ENCODE assay signal across 26 mouse cellular contexts in genomic region chr6:81756242-81756641, GRCm38 (mm10).
"Had no signal": no experiment of that assay in that cellular context is flagged by ENCODE, and none has a peak within 500 bp of the region (broad histone marks: within the 10 kb centered on the region; RNA-seq: fewer than 3 reads in every experiment).

No protein-coding gene starts in this region.

- H3K36me3 ChIP-seq: heart, embryonic 12.5 days; hindbrain, embryonic 10.5 days; hindbrain, embryonic 12.5 days; kidney, embryonic 15.5 days; limb, embryonic 13.5 days; limb, embryonic 15.5 days; liver, embryonic 12.5 days had no signal

- H3K4me3 ChIP-seq: gastrocnemius, adult 2 months; heart, adult 2 months; heart, embryonic 12.5 days; hindbrain, embryonic 10.5 days; hindbrain, embryonic 12.5 days; kidney, embryonic 15.5 days; limb, embryonic 13.5 days; limb, embryonic 15.5 days; liver, embryonic 12.5 days had no signal

- H3K4me2 ChIP-seq: heart, embryonic 12.5 days; hindbrain, embryonic 12.5 days; hindbrain, embryonic 14.5 days; kidney, embryonic 15.5 days; limb, embryonic 13.5 days; limb, embryonic 15.5 days; liver, embryonic 12.5 days had no signal

- H3K9ac ChIP-seq: heart, embryonic 12.5 days; hindbrain, embryonic 12.5 days; hindbrain, embryonic 14.5 days; kidney, embryonic 15.5 days; limb, embryonic 13.5 days; limb, embryonic 15.5 days; liver, embryonic 12.5 days; liver, embryonic 14.5 days had no signal

- H3K27me3 ChIP-seq: hindbrain, embryonic 12.5 days; kidney, embryonic 15.5 days; limb, embryonic 13.5 days; limb, embryonic 15.5 days; liver, embryonic 12.5 days had no signal

- H3K9me3 ChIP-seq: heart, embryonic 12.5 days; hindbrain, embryonic 10.5 days; hindbrain, embryonic 12.5 days; kidney, embryonic 15.5 days; limb, embryonic 13.5 days; limb, embryonic 15.5 days; liver, embryonic 12.5 days had no signal

- ATAC-seq: hindbrain, embryonic 16.5 days; inflammation-experienced regulatory T-cells, adult 6 months; intestine, postnatal 0 days; liver, embryonic 12.5 days had no signal

- H3K4me1 ChIP-seq: heart, embryonic 12.5 days; hindbrain, embryonic 10.5 days; kidney, embryonic 15.5 days; limb, embryonic 13.5 days; limb, embryonic 15.5 days; liver, embryonic 12.5 days had no signal

- H3K27ac ChIP-seq: gastrocnemius, adult 2 months; heart, adult 2 months; hindbrain, embryonic 10.5 days; hindbrain, embryonic 12.5 days; hindbrain, embryonic 14.5 days; kidney, embryonic 15.5 days; kidney, postnatal 0 days; limb, embryonic 13.5 days; limb, embryonic 15.5 days; liver, embryonic 12.5 days; liver, embryonic 14.5 days had no signal

- DNase-seq: gastrocnemius, adult 2 months; gastrocnemius, postnatal 10 days; gastrocnemius, postnatal 25 days; heart, adult 2 months; heart, postnatal 10 days; heart, postnatal 4 days; kidney, adult 18-20 months; kidney, adult 9 months; kidney, postnatal 14 days; kidney, postnatal 36 days; layer of hippocampus, adult 9-11 months; layer of hippocampus, postnatal 36 days; left cerebral cortex, postnatal 4 days had no signal
